Mouse (Mus musculus): Measurements from ENCODE around the gene Rhou. TPM values are rescaled to one million over a fixed set of nuclear protein-coding genes. Genes with fewer than 3 reads are reported as not detected.

Rhou gene
- total RNA-seq, 1 experiment from 2014 or later, result 39.2 TPM

DNA sequence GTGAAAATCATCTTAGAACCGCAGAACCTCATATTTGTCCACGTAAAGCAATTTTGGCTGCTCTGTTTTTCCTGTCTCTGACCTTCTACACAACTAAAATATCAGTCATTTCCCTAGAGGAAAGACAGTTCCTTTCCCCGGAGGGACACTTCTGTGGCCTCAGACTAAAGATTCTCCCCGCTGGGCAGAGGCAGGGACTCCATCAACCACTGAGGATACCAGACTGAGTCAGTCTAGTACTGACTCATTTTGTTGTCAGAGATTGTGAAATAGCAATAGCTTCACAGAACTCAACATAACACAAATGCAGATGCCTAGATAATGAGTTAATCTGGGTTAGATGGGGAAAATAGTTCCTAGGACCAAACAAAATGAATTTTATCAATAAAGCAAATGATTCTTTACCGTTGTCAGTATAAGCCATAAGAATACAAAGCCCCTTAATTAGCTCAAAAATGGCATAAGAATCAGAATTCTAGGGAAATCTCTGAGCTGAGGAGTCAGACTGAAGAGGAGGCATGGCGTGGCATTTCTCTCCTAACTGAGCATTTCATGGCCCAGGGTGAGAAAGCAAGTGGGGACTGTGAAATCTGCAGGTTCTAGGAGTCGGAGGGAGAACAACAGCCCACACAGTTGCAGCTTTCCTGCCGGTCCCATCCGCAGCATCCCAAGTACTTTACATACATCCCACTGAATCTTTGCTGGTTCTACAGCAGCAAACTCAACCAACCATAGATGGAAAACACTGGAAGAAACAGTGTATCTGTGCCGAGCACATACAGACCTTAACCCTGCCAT, 38.6 kb downstream of the Rhou start:
- no peak for DNase-seq

DNA sequence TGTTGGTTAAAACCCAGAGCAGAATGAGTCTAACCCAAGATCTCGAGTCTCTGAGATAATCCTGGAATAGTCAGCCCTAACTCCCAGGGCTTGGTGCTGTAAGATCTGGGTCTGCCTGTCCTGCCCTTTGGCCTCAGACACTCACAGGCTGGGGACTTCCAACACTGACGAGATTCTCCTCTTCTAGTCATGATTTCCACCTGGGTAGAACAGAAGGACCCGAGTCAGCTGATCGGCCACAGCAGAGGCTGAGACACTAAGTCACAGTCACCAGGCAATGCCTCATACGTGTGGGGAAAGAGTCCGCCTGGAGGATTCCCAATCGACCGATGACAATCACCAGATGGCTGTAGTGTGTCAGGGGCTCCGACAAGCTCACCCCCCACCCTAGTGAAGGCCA, 42.4 kb downstream of the Rhou start:
- DNase-seq, result no peak

- DNase-seq, result no peak
Measured at GRCm38 (mm10) chr8:123697329-123697728, 43.6 kb downstream of the Rhou start.

DNA sequence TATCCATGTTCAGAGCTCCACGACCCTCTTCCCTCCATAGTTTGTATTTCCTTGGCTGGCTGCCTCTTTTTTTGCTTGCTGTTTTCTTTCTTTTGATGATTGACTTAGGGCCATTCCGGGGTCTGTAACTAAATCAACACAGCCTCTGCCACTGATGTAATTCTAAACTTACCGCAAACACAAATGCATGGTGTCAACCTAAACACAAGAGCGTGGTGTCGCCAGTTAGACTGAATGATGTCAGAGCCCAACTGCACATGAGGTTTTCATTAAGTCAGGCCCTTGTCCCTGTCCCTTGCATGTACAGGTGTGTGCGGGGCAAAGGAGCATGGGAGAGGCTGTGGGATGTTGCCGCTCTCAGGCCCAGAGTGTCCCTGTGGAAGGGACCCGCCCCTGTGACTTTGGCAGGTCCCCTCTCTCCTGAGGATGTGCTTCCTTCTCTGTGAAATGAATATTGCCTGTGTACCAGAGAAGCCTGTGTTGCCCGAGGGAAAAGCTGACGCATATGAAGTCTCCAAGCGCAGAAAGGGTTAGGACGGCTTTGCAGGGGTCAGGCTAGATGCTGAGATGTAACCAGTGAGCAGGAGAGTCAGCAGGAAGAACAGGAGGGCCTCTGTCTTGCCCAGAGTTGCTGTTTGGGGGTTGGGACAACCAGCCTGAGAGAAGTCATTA, 46.8 kb downstream of the Rhou start:
- DNase-seq, result no peak

DNA sequence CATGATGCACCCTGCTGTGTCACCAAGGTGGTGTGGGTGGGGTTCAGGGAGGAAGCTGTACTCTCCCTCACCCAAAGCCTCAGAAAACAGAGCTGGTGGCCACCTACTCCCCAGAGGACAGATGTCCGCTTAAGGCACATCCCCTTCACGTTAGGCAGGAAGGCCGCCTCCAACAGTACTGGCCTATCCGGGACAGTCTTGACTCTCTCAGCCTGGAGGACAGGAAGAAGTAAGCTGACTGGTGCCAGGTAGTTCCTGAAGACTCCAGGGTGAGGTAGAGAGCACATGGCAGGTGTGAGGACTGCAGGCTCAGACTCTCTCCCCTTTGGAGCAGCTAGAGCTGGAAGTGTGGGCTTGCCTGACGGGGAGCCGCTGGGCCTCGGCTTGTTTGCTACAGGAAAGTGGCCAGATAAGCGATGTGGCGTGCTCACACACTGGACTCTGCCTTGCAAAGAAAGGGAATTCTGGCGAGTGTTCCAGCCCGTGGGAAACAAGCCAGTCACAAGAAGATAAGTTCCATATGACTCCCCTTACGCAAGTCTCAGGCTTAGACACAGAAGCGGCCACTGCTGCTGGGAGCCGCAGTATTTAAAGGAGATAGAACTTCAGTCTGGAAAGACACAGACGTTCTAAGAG, 48.3 kb downstream of the Rhou start:
- no peak for DNase-seq

DNA sequence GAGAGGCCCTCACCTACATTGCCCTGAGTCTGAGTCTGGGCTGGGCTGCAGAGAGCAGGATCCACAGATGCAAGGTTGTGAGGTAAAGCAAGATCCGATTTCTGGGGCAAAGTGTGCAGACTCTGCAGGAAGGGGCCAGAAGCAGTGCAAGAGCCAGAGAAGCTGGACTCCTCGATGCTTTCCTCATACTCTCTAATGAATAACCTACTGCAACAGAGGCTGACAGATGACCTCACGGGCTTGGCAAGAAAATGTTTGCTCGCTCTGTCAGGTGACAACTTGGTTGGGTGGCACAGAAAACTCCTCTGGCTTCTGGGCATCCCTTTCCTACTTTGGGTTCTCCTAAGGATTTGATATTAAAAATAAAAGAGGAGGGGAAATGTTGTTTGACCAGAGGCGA, 51.6 kb downstream of the Rhou start:
- no peak for DNase-seq

DNA sequence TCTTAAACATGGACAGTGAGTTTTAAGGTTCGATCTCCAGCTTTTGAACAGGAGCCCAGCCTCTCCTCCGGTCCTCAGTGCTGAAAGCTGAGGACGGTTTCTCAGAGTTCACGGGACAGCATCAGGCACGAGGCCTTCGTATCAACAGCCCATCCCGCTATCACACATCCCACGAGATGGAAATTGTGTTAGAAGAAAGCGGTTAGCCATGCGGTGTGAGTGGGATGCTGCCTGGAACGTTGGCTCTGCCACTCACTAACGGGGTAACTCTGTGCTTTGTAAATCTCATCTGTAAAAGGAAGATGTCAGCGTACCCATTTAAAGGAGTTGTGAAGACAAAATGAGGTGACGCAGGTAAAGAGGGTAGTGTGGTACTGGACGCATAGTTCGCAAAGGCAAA, 53.4 kb downstream of the Rhou start:
- DNase-seq, result no peak

GRCm38 (mm10) chr8:123708729-123709128, 55.0 kb downstream of the Rhou start:
- DNase-seq, result no peak

GRCm38 (mm10) chr8:123710335-123710734, 56.6 kb downstream of the Rhou start:
- DNase-seq, result no peak

Other genes with a start within 250 kb of the Rhou start
- not detected in 2 replicates for gene Mc1r, start 246.8 kb upstream of the Rhou start, total RNA-seq (2021)
- gene Tubb3, start 242.5 kb upstream of the Rhou start, total RNA-seq (2021), result 1.7 and 2.8 TPM in 2 replicates
- gene Def8, start 230.4 kb upstream of the Rhou start, total RNA-seq (2021), result 19.1 and 29.4 TPM in 2 replicates
- gene Afg3l1, start 176.0 kb upstream of the Rhou start, total RNA-seq (2021), result 54.9 and 77.9 TPM in 2 replicates
- 0.67 and 1.1 TPM in 2 replicates for gene Dbndd1, start 138.5 kb upstream of the Rhou start, total RNA-seq (2021)
- 16.7 and 18.1 TPM in 2 replicates for gene Gas8, start 135.1 kb upstream of the Rhou start, total RNA-seq (2021)
- gene Rab4a, start 152.1 kb downstream of the Rhou start, total RNA-seq (2021), result 23.6 and 24.6 TPM in 2 replicates
- 2.7 and 4.4 TPM in 2 replicates for gene Ccsap, start 206.3 kb downstream of the Rhou start, total RNA-seq (2021)
- gene Acta1, start 240.8 kb downstream of the Rhou start, total RNA-seq (2021), result 1.5 TPM in 1 of 2 replicates, not detected in the other